Mouse (Mus musculus) kidney, postnatal 25 days (tissue): ENCODE results near the gene Plagl1.
"Not testable (repeated sequence)": the region's sequence is repeated elsewhere in the genome, so short reads cannot be mapped to it uniquely, and the experiment has no call there.

Experiments used
- DNase-seq, 2 experiments: peaks; one replicate each; pipeline ENCODE4 v3.0.0; 2021; ENCODE audit warnings: mixed read lengths in 2 of 2

Plagl1 gene

DNA sequence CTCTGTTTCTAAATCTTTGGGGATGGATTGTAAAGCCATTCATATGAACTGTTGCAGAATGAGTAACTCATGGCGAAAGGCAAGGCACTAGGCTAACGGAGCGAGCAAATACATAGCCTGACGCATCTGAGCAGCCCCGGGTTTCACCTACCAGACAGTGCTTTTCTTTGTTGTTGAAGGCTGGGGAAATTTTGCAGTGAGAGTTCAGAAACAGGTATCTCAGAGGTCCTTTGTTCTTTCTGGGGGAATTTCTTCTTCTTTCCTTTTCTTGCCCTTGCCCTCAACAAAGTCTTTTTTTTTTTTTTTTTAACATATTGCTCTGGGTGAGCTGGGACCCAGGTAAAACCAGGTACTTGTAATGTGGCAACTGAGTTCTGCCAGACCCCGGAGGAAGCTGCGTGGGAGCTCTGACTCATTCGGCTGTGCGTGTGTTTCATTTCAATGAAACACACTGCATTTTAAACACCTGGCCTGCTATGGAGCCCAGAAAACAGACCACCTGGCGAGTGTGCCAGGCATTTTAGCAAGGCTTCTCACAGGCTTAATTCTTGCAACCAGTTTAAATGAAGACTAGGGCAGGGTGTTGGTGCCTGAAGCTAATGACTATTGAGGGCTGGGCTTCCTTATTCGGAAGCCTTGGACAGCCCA is at the start of gene Plagl1:
Gene Plagl1 (plus strand): TSS at position 484 of the 648 bp plus-strand sequence.
- DNase-seq = no peak

DNA sequence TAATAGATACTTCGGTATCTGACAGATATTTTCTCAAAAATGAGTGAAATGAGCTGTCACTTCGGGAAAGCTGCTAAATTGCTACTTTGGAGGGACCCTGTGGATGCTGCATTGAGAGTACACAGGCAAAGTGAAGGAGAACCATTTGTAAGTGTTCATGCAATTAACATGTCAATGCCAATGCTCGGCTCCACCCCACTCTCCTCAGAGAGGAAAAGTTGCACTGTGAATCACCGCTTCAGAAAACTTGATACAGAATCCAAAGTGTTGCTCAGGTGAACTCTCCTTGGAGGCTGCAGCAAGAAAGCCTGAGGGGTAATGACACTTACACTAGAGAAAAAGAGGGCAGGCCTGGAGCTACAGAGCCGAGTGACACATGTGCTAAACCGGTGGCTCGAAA is 46.3 kb upstream of the Plagl1 start:
- DNase-seq = no peak

DNA sequence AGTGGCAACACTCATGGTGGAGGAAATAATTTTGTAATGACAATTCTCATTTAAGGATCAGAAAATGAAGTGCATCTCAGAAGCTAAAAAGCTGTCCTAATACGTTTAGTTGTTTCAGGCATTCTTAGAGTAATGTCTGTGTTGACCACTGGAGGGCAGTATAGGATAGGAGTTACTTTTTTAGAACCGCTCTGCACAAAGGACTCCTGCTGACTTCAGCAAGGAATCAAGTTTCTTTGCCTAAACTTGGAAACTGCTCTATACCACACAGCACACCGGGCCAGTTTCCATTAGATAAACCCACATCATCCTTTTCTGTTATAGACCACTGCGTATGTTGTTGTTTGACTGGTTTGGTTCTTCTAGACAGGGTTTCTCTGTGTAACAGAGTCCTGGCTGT is 43.7 kb upstream of the Plagl1 start:
- peak in 1 of 2 experiments; percentile 75 for DNase-seq

DNA sequence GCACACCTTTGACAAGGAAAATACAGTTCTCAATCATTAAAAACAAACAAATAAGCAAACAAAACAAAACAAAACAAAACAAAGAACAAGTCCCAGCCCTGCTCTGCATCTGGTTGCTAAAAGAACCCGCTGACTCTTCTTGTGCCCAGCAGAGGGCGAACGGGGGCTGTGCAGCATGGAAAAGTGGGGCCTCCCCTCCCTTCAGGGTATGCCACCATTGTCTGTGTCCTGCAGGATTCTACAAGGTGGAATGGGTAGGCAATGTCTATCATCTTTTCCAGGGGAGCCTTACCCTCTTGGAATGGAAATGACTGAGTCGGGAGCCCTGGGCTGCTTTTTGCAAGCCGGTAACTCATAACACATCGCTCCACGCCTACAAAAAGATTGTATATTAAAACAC is 41.8 kb upstream of the Plagl1 start:
- peak; percentile 15 to 48 for DNase-seq

DNA sequence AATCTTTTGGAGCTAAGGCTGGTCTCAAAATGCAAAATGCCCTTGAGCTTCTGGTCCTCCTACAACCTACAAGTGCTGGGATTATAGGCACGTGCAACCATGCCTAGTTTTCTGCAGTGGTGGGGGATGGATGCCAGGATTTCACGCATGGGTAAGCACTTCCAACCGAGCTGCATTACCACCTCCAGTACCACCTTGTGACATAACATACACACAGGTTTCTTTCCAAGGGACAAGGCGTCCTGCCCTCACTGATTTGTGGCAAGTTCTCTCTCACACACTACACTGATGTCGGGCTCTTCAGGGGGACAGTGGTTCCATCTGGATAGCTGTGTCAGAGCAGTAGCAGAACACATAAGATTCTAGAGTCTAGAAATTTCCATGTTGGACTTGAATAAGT is 41.3 kb upstream of the Plagl1 start:
- DNase-seq = no peak

DNA sequence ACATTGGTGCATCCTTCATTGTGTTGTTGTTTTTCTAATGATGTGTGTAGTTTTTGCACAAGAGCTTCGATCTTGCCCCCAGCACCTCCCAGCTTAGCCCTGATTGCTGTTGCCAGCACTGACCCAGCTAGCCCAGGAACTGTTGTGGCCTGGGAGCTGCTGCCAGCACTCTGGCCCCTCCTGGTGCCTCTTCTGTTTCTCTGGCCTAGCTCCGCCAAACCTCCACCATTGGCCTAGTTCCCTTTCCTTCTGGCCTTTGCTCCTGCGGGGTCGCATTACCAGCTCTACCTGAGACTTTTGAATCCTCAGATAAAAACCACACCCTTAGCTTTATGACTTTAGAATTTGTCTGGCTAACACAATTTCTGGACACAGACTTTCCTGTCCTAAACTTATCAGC is 38.2 kb upstream of the Plagl1 start:
- DNase-seq = no peak

DNA sequence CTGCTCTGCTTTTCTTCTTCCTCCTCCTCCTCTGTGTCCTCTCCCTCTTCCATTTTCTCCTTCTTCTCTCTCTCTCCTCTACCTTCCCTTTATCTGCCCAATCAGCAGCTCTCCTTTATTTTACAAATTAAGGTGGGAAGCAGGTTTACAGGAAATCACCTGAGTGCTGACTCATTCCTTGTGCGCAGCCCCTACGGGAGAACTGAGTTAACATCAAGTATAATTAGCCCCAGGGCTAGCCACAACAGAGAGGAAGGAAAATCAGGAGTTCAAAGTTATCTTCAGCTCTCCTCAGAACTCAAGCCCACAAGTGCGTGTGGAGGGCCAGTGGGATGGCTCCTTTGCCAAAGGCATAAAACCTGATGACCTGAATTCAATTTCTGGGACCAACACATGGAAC is 36.3 kb upstream of the Plagl1 start:
- not testable (repeated sequence) for DNase-seq

DNA sequence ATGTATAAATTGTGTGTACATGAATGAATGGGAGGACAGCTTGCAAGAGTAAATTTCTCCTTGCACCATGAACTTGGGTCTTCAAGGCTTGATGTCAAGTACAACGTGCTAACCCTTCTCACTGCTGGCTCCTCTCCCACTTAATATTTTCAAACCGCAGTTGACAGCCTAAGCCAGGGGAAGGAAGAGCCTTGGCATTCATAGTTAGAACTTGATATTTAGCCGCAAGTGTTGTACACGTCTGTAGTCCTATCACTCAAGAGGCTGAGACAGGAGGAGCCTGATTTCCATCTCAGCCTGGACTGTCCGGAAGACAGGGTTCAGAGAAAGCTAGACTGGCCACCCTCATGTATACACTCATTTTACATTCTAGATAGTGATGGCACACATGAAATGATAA is 32.6 kb upstream of the Plagl1 start:
- no peak for DNase-seq

DNA sequence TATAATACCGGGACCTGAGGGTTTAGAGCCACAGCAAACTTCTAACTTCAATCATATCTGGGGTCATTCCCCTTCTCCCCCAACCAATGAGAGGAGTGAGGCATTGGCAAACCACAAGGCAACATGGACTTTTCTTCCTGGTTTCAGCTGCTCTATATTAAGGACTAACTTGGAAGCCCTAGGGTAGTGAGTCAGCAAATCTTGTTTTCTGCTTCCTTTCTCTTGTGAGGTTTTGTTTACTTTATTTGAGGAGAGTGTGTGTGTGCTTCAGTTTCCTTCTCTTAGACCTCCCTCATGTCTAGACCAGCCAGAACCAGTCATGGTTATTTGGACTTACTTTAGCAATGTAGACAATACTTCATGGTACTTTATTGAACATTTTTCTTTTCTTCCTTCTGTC is 32.1 kb upstream of the Plagl1 start:
- no peak for DNase-seq

DNA sequence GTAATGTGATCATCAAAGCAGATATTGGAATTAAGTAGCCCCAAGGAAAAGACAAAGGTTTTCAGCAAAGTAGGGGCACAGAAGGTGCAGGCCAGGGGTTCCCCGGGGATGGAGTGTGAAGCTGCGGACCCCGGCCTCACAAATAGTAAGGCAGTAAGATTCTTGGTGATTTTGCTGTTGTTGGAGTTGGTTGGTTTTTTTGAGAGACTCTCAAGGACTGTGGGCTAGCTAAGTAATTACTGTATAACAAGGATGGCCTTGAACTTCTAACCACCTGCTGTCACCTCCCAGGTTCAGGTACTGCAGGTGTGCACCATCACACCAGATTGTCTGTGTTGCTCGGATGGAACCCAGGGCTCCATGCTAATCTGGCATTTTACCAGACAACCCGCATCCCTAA is 30.9 kb upstream of the Plagl1 start:
- no peak for DNase-seq

DNA sequence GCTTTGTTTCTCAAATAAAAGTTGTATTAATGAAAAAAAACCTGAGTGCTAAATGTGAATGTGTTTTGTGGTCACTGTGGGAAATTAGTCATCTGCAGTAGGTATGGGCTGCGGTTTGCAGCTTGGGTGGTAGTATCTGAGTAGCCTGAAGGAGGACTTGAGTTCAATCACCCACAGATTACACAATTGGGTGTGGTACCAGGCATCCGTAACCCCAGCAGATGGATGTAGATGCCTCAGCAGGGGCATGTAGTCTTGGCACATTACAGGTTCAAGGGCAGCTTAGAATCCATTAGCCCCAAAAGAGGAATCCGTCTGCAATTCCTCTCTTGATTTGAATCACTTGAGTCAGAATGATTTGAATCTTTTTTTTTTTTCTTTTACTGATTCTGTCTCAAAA is 25.0 kb upstream of the Plagl1 start:
- no peak for DNase-seq

DNA sequence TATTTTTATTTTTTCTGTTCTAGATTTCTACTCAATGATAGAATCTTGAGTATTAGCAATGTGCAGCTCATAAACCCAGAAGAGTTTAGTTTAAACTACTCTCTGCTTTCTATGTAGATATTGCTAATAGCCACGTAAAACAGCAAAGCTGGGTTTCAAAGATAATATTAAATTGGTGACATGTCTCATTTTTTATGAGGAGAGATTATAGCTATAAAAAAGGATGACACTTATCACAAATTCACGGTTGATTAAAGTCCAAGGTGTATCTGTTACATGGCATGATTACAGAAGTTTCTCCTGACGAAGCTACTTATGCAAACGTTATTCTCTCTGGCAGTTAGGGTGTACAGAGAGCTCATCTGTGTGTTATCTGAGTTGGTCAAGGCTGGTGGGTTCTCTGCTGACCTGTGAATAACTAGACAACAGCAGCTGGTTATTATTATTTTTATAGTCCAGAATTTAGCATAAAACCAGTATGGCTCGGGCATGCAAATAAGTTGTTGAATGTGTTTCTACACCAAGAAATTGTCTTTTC is 20.6 kb upstream of the Plagl1 start:
- DNase-seq = no peak

DNA sequence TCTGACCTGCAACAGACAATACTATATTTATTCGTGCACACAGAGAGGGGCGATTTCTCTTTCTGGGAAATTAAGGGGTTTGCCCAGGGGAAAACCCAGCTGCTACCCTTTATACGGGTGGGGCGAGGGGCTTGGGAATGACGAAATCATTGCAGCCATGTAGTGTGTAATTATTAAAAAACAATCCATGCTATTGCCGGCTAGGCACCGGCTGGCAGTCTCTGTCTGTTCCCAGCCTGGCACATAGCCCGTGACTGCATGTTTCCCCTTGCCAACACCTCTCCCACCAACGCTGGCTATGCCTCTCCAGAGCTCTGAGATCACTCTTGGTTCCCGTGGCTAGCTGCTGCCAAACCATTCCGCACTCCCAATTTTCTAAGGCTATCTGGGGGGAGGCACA is 15.6 kb upstream of the Plagl1 start:
- DNase-seq = no peak

DNA sequence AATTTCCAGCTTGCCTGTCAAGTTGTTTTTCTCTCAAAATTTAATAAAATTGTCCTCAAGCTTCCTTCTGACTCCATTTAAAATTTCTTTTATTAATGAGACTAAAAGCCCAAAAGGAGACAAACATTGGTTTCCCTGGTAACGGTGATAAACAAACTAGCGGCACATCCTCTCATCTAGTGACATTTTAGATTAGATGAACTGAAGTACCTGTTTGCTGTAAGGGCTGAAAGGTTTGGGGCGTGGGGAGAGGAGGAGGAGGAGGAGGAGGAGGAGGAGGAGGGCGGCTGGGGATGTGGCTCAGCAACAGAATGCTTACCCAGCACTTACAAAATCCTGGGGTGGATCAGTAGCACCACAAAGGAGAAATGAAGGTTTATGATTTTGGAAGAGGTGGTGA is 12.5 kb upstream of the Plagl1 start:
- no peak for DNase-seq

DNA sequence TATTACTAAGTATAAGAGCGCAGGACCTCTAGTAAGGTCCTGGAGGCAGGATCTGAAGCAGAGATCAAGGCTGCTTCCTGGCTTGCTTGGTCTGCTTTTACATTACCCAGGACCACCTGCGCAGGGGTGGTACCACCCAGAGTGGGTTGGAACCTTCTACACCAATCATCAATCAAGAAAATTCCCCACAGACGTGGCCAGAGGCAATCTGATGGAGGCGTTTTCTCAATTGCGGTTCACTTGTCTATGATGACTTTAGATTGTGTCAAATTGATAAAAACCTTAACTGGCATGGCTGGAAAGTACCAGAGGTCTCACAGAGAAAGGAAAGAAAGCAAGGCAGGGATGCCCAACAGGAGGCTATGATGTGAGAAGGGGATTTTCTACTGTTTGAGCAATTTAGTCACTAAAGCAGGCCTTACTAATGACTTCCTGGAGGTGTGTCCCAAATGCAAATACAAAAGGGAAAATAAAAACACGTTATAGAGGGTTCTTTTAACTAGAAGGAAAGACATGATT is 3.4 kb upstream of the Plagl1 start:
- no peak for DNase-seq

DNA sequence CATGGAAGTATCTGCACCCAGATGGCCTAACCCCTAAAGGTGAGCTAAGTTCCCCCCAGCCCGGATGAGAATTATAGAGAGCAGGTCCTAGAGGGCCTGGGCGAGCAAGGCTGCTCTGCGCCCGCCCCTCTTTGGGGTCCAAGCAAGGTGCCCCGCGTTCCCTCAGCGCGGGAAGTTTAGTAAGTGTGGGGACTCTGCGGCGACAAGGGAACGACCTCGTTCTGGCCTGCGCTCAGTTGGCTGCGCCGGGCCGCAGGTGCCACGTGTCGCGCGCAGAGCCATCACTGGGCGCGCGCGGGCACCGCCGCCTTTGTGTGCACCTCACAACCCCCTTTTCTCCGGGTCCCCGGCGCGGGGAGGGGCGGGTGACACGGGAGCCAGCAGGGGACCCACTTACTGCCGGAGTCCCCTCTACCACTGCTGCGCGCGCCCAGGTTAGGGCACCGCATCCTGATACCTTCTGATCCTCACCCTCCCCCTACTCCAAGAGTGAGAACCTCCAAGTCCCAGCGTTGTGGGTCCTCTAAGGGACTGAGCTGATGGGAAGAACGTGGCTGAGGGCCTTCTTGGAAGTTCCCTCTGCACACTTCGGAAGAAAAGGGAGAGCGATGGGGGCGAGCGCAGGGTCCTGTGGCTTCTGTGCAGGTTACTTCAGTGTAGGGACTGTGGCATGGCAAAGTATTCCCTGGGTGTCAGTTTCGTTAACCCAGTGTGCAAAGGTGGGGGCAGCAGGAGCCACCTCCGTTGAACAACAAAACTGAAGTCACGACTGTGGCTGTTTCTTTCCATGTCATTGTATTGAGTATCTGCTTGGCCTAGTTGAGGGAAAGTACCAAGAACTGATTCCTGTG is 742 bp downstream of the Plagl1 start:
- no peak for DNase-seq

DNA sequence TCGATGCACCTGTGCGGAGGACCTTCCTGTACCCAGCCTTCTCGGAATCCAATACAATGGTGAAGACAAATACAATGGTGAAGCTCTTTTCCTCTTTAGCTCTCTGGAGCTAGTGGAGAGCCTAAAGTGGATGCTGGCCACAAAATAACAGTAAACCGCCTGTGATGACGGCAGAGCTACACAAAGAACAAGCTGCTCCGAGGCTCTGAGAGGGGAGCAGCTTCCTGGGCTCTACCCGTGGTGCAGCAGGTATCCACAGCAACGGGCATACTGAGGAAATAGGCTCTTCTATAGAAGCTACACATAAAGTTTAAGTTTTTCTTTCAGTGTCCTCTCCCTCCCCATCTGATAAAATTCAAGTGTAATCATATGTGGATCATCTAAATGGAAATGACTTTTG is 2.1 kb downstream of the Plagl1 start:
- no peak for DNase-seq

DNA sequence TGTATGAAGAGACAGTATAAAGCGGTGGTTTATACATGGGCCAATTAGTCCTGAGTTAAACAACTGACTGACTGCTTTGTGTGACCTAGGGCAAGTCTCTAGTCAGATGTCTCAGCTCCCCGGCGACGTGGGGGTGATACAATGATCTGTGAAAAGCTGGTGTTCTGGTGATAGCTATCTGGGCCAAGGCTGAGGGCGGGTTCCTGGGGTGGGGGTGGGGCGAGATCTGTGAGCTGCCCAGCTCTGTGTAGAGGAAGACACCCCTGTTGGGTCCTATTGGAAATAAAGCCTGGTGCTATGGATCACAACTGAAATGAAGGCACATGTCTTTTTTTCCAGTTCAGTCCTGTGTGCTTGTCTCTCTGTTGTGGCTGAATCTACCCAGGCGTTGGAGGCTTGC is 3.2 kb downstream of the Plagl1 start:
- DNase-seq = no peak

DNA sequence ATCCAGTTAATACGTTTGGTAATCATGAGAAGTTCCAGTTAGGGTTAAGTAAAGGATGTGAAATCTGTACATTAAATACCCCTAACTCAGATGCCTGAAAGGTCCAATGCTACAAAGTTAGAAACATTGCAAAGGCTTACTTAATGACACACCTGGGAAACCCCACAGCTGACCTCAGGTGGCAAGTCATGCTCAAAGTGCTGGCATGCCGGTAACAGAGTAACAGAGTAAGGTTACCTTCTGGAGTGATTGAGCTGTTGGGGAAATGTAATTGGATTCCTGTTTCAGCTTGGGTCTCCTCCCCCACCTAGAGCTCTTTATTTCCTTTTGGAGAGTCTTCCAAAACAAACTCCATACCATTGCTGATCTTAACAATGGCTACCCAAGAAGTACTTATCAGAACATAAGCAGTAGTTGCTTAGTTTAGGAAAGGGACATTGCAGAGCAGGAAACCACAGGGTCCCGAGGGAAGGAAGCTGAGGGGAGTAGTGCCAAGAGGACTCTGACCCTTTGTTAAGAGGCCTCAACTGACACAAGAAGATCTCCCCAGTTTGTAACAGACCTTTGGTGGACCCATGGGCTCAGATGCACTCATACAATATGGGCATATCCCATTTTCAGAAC is 4.9 kb downstream of the Plagl1 start:
- DNase-seq = no peak

DNA sequence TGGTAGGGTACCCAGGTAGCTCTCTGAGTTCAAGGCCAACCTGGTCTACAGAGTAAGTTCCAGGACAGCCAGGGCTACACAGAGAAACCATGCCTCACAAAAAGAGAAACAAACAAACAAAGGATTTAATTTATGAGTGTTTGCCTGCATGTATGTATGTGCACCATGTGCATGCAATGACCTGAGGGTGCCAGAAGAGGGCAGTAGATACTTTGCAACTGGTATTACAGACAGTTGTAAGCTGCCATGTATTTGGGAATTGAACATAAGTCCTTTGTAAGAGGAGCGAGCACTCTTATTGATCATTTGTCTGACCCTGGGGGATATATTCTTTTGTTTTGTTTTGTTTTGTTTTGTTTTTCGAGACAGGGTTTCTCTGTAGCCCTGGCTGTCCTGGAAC is 10.7 kb downstream of the Plagl1 start:
- DNase-seq = no peak

DNA sequence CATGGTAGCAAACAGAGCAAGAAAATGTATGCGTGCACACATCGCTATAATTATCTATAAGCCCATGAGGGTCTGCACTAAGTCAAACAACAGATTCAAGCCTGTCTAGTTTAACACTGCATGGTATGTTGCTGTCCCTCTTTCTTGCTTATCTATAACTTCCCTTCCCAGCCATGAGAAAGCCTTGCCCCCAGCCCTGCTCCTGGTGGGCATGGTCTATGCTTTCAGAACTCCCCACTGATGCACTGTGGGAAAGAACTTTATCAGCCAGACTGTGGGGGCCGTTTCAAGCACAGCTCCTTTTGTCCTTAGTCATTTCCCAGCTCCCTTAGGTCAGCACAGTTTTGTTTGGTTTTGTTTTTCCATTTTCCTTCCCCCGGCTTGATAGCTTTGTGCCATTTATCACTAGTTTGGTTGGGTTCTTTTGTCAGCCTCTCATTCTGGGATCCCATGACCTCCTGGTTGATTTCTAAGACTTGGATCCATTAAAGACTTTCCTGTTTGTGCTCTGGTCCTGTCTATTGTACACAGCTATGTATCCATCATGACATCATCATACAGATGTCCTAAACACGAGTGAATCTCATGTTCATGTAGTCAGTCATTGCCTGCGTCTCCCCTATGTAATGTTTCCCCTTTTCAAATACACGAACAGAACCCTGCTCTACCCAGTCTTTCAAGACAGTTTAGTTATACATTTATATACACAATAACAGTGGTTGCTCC is 16.7 kb downstream of the Plagl1 start:
- no peak for DNase-seq

DNA sequence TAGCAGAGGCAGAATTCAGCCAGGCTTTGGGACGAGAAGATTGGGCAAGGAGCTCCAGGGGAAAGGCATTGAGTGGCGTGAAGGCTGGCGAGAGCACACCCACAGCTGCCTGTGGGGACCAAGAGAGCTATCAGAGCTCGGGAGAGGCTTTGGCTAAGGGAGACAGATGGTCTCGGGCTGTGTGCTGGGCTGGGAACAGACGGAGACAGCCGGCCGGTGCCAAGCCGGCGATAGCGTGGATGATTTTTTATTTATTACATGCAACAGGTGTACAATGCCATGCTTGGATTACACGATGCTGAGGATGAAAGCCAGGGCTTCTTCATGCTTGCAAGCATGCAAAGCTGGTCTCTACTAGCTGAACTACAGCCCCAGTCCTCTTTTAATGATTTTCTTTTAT is 22.2 kb downstream of the Plagl1 start:
- DNase-seq = no peak
